Mouse (Mus musculus): ENCODE results near the gene Heca. TPM values are rescaled to one million over a fixed set of nuclear protein-coding genes. Genes with fewer than 3 reads are reported as not detected.
"Not testable (repeated sequence)": the region's sequence is repeated elsewhere in the genome, so short reads cannot be mapped to it uniquely, and the experiment has no call there.

Heca gene
- total and polyA plus RNA-seq, 2 experiments from 2014 or later, result 4.3 to 32.2 TPM

GRCm38 (mm10) chr10:17919032-17919431, 28.8 kb downstream of the Heca start:
- Histone ChIP-seq H3K27me3 (ENCODE audit: insufficient read depth, low read length) (no peaks in the 10 kb centered on the region), H3K9me3 (ENCODE audit: low read length) (no peaks in the 10 kb centered on the region), H3K36me3 (ENCODE audit: insufficient read depth, low read length) (peaks cover 9% of the 10 kb centered on the region), H3K9ac (replicated peaks; ENCODE audit: low read length, poor library complexity, severe bottlenecking) (no peak overlapping the region), H3K4me2 (ENCODE audit: low read depth, low read length, poor library complexity, severe bottlenecking) (no peak overlapping the region), H3K27ac (ENCODE audit: low read depth, low read length) (no peak overlapping the region), H3K4me1 (ENCODE audit: insufficient read depth, low read length) (no peaks in the 10 kb centered on the region), H3K4me3 (ENCODE audit: low read depth, low read length) (no peak overlapping the region)
- no peak for ATAC-seq (ENCODE audit: low FRiP score)
- TF ChIP-seq CTCF (IDR thresholded peaks at IDR 0.05), result no peak
- DNase-seq (ENCODE audit: low spot score), result no peak
- 93% methylated on average over 2 of the region's 2 CpGs for WGBS

GRCm38 (mm10) chr10:17908731-17909130, 39.1 kb downstream of the Heca start:
- Histone ChIP-seq H3K4me2 (ENCODE audit: low read depth, low read length, poor library complexity, severe bottlenecking) (no peak overlapping the region), H3K9me3 (ENCODE audit: low read length) (no peaks in the 10 kb centered on the region), H3K27ac (ENCODE audit: low read depth, low read length) (no peak overlapping the region), H3K27me3 (ENCODE audit: insufficient read depth, low read length) (no peaks in the 10 kb centered on the region), H3K4me3 (ENCODE audit: low read depth, low read length) (no peak overlapping the region), H3K9ac (replicated peaks; ENCODE audit: low read length, poor library complexity, severe bottlenecking) (no peak overlapping the region), H3K4me1 (ENCODE audit: insufficient read depth, low read length) (no peaks in the 10 kb centered on the region), H3K36me3 (ENCODE audit: insufficient read depth, low read length) (no peaks in the 10 kb centered on the region; the same call in 1 of the 2 replicates)
- WGBS, result 93% methylated on average over 4 of the region's 4 CpGs
- TF ChIP-seq CTCF (IDR thresholded peaks at IDR 0.05), result no peak
- ATAC-seq (ENCODE audit: low FRiP score) (no peak), DNase-seq (ENCODE audit: low spot score) (no peak)

DNA sequence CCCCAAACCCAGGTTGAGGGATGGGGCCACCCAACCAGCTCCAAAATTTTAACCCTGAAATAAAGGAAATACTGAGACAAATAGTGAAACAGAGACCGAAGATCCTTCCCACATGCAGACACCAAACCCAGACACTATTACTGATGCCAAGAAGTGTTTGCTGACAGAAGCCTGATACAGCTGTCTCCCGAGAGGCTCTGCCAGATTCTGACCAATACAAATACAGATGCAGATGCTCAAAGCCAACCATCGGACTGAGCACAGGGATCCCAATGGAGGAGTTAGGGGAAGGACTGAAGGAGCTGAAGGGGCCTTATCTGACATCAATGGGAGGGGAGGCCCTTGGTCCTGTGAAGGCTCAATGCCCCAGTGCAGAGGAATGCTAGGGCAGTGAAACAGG, 41.5 kb downstream of the Heca start:
- WGBS, result 83% methylated on average over 3 of the region's 3 CpGs
- H3K4me1 ChIP-seq (ENCODE audit: insufficient read depth, low read length); H3K27ac ChIP-seq (ENCODE audit: low read depth, low read length); ATAC-seq (ENCODE audit: low FRiP score); H3K9me3 ChIP-seq (ENCODE audit: low read length); H3K36me3 ChIP-seq (ENCODE audit: insufficient read depth, low read length); H3K27me3 ChIP-seq (ENCODE audit: insufficient read depth, low read length); H3K4me2 ChIP-seq (ENCODE audit: low read depth, low read length, poor library complexity, severe bottlenecking); DNase-seq (ENCODE audit: low spot score); H3K4me3 ChIP-seq (ENCODE audit: low read depth, low read length); H3K9ac ChIP-seq (replicated peaks; ENCODE audit: low read length, poor library complexity, severe bottlenecking): not testable (repeated sequence)

GRCm38 (mm10) chr10:17903449-17903848, 44.4 kb downstream of the Heca start:
- Histone ChIP-seq H3K4me2 (ENCODE audit: low read depth, low read length, poor library complexity, severe bottlenecking) (no peak overlapping the region), H3K36me3 (ENCODE audit: insufficient read depth, low read length) (peaks cover 8% of the 10 kb centered on the region), H3K4me1 (ENCODE audit: insufficient read depth, low read length) (no peaks in the 10 kb centered on the region), H3K9me3 (ENCODE audit: low read length) (no peaks in the 10 kb centered on the region), H3K27me3 (ENCODE audit: insufficient read depth, low read length) (no peaks in the 10 kb centered on the region), H3K27ac (ENCODE audit: low read depth, low read length) (no peak overlapping the region), H3K4me3 (ENCODE audit: low read depth, low read length) (no peak overlapping the region), H3K9ac (replicated peaks; ENCODE audit: low read length, poor library complexity, severe bottlenecking) (no peak overlapping the region)
- no peak for TF ChIP-seq CTCF (IDR thresholded peaks at IDR 0.05)
- DNase-seq (ENCODE audit: low spot score), result no peak
- ATAC-seq (ENCODE audit: low FRiP score), result no peak
- 89% methylated on average over 2 of the region's 2 CpGs for WGBS

GRCm38 (mm10) chr10:17880724-17881123, 67.1 kb downstream of the Heca start:
- Histone ChIP-seq H3K36me3 (ENCODE audit: insufficient read depth, low read length) (no peaks in the 10 kb centered on the region), H3K9ac (replicated peaks; ENCODE audit: low read length, poor library complexity, severe bottlenecking) (no peak overlapping the region), H3K27me3 (ENCODE audit: insufficient read depth, low read length) (no peaks in the 10 kb centered on the region), H3K4me2 (ENCODE audit: low read depth, low read length, poor library complexity, severe bottlenecking) (no peak overlapping the region), H3K27ac (ENCODE audit: low read depth, low read length) (no peak overlapping the region), H3K4me3 (ENCODE audit: low read depth, low read length) (no peak overlapping the region), H3K9me3 (ENCODE audit: low read length) (no peaks in the 10 kb centered on the region), H3K4me1 (ENCODE audit: insufficient read depth, low read length) (no peaks in the 10 kb centered on the region)
- no peak for TF ChIP-seq CTCF (IDR thresholded peaks at IDR 0.05)
- ATAC-seq (ENCODE audit: low FRiP score), result no peak
- 70% methylated on average over 2 of the region's 2 CpGs for WGBS
- no peak for DNase-seq (ENCODE audit: low spot score)

GRCm38 (mm10) chr10:17880038-17880437, 67.8 kb downstream of the Heca start:
- H3K9ac ChIP-seq (replicated peaks; ENCODE audit: low read length, poor library complexity, severe bottlenecking), result no peak overlapping the region
- no peaks in the 10 kb centered on the region for H3K9me3 ChIP-seq (ENCODE audit: low read length)
- WGBS, result 88% methylated on average over 3 of the region's 3 CpGs
- H3K4me2 ChIP-seq (ENCODE audit: low read depth, low read length, poor library complexity, severe bottlenecking), result no peak overlapping the region
- no peaks in the 10 kb centered on the region for H3K4me1 ChIP-seq (ENCODE audit: insufficient read depth, low read length)
- TF ChIP-seq CTCF (IDR thresholded peaks at IDR 0.05), result no peak
- no peak for ATAC-seq (ENCODE audit: low FRiP score)
- H3K27me3 ChIP-seq (ENCODE audit: insufficient read depth, low read length), result no peaks in the 10 kb centered on the region
- no peak overlapping the region for H3K4me3 ChIP-seq (ENCODE audit: low read depth, low read length)
- no peaks in the 10 kb centered on the region for H3K36me3 ChIP-seq (ENCODE audit: insufficient read depth, low read length)
- DNase-seq (ENCODE audit: low spot score), result no peak
- H3K27ac ChIP-seq (ENCODE audit: low read depth, low read length), result no peak overlapping the region
